13 mouse cellular contexts compared by ENCODE assay signal in genomic region chr3:68526416-68526815, GRCm38 (mm10).
"Had no signal": no experiment of that assay in that cellular context is flagged by ENCODE, and none has a peak within 500 bp of the region (broad histone marks: within the 10 kb centered on the region; RNA-seq: fewer than 3 reads in every experiment).

No protein-coding gene starts in this region.

- H3K27ac ChIP-seq: kidney, embryonic 15.5 days; limb, embryonic 15.5 days; liver, embryonic 12.5 days; midbrain, embryonic 10.5 days; stomach, postnatal 0 days had no signal

- H3K27me3 ChIP-seq: kidney, embryonic 15.5 days; limb, embryonic 15.5 days; liver, embryonic 12.5 days had no signal

- H3K4me2 ChIP-seq: kidney, embryonic 15.5 days; limb, embryonic 15.5 days; liver, embryonic 12.5 days; lung, embryonic 14.5 days had no signal

- DNase-seq: kidney, postnatal 14 days; layer of hippocampus, adult 9-11 months; layer of hippocampus, postnatal 36 days; lung, embryonic 14.5 days; lung, postnatal 10 days; lung, postnatal 4 days; midbrain, embryonic 14.5 days; thymus, postnatal 14 days had no signal

- H3K36me3 ChIP-seq: kidney, embryonic 15.5 days; limb, embryonic 15.5 days; liver, embryonic 12.5 days; midbrain, embryonic 10.5 days had no signal

- H3K4me3 ChIP-seq: kidney, embryonic 15.5 days; limb, embryonic 15.5 days; liver, embryonic 12.5 days; midbrain, embryonic 10.5 days had no signal

- H3K4me1 ChIP-seq: kidney, embryonic 15.5 days; limb, embryonic 15.5 days; liver, embryonic 12.5 days; midbrain, embryonic 10.5 days had no signal

- H3K9me3 ChIP-seq: kidney, embryonic 15.5 days; limb, embryonic 15.5 days; liver, embryonic 12.5 days; midbrain, embryonic 10.5 days had no signal

- ATAC-seq: liver, embryonic 12.5 days had no signal

- H3K9ac ChIP-seq: kidney, embryonic 15.5 days; limb, embryonic 15.5 days; liver, embryonic 12.5 days; lung, embryonic 14.5 days had no signal
